Mouse (Mus musculus) erythroid progenitor cell, adult 5-6 weeks (primary cell): ENCODE data around the gene Alox12b. TPM values are rescaled to one million over a fixed set of nuclear protein-coding genes. Genes with fewer than 3 reads are reported as not detected.

Experiments used
- ATAC-seq: replicated peaks from 2 replicates; pipeline ENCODE4 v1.8.0; 2016; ENCODE audit warnings: moderate number of reproducible peaks, mild to moderate bottlenecking, moderate TSS enrichment, inconsistent platforms; ENCODE audit not compliant: poor library complexity, low FRiP score, severe bottlenecking
- total RNA-seq, 2 experiments: library from RNA; stranded (forward) in 1 of 2; stranded (reverse) in 1 of 2; fragments of 150-400 nt in 1 of 2; fragments of 186-747, 209-891 nt in 1 of 2; gene quantifications; 2 replicates each; pipeline versions ENCODE4 v1.2.3 to v1.2.4; 2015 to 2017; ENCODE audit warnings: low replicate concordance in 2 of 2

The Alox12b gene
- total RNA-seq (2015; ENCODE audit: low replicate concordance) (not detected in 2 replicates), total RNA-seq (2017; ENCODE audit: low replicate concordance) (not detected in 2 replicates)

DNA sequence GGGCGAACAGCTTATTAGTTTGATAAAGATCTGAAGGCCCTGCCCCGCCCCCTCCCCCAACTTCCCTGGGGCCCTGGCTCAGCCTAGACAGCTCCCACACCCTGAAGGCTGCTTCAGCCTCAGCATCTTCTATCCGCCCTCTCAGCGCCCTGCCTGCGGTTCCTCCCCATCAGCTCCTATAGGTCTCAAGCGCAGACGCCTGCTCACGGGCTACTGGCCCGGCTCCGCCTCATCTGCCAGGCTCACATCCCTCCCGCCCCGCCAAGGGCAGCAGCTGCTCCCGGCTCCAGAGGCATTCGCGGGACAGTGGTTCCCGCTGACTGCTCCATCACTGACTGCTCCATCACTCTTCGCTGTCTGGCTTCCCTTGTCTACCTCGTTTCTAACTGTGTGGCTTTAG lies at the start of gene Alox12b:
Alox12b (plus strand) TSS at position 190 of the 400 bp plus-strand sequence.
- ATAC-seq = 0 out of 2 replicates have a peak, but pooled peaks have one; percentile 43

DNA sequence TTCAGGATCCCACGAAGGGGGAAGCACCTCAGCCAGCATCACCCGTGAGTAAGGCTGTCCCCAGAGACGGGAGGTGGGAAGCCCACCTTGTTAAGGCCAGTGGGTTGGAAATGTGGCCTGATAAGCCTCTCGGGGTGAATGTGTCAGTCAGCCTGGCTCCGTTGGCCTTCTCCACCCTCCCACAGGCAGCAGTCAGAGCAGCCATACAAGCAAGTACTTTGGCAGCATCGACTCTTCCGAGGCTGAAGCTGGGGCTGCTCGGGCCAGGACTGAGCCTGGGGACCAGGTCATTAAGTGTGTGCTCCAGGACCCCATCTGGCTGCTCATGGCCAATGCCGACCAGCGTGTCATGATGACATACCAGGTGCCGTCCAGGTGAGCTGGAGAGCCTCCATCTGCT lies 49.1 kb upstream of the Alox12b start:
- ATAC-seq = no peak

DNA sequence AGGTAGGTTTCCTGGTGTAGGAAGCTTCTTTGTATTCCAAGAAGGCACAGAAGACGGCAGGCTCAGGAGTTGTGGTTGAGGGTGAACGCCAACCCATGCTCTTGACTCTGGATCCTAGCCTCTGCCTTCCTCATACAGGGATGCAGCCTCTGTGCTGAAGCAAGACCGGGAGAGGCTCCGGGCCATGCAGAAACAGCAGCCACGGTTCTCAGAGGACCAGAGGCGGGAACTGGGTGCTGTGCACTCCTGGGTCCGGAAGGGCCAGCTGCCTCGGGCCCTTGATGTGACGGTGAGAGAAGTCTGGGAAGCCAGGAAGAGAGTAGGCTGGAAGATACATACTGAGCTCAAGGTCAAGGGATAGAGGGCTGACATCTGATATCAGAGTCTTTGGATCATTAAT lies 48.6 kb upstream of the Alox12b start:
- ATAC-seq = no peak

DNA sequence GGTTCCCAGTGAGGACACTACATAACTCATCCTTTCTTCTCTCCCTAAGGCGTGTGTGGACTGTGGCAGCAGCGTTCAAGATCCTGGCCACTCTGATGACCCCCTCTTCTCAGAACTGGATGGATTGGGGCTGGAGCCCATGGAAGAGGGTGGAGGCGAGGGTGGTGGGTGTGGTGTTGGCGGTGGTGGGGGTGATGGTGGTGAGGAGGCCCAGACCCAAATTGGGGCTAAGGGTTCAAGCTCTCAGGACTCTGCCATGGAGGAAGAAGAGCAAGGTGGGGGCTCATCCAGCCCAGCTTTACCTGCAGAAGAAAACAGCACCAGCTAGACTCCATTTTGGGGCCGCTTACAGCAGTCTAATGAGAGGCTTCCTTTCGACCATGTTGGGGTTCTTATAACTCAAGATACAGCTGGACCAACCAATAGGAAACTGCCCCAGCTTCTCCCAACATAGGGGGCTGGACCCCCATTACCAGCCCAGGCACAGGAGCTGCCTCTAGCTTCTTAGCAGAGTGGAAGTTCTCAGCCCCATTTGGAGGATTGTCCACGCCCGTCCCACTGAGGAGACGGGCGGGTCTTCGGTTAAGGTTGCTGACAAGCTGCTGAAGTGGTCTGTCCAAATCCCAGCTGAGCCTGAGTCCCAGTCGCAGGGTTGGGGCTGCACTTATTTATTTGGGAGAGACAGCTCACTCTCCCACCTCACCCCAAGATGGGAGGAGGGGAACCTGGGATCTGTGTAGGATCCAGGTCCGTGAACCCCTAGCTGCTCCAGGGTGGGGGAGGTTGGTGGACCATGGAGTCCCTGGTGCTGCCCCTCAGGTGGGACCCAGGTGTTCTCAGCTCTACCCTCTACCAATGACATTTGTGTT lies 47.5 kb upstream of the Alox12b start:
- ATAC-seq = no peak

DNA sequence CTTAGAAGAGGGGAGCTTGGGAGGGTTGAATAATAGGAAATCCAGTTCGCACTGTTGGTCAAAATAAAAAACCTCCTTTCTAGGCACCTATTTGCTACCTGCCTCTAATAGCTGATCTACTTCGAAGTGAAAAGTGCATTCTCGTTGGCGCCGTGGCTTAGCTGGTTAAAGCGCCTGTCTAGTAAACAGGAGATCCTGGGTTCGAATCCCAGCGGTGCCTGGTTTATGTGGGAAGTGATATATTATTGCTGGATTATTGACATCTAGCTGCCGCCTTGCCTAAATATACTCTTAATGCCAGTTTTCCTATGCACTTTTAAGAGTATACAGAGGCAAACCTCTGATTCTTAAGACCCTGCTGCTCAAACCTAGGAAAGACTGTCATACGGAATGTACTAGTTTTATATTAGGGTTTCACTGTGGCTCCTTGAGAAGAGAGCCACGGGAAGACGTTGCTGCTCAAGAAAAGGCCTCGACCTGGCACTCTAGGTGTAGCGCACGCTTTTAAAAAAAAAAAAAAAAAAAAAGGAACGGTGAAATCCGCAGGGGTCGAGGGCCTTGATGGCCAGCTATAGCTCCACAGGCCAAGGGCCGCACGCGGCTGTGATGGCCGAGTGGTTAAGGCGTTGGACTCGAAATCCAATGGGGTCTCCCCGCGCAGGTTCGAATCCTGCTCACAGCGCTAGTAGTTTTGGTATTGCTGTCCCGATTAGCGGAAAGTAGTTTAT lies 46.3 kb upstream of the Alox12b start:
- peak; percentile 77 for ATAC-seq

DNA sequence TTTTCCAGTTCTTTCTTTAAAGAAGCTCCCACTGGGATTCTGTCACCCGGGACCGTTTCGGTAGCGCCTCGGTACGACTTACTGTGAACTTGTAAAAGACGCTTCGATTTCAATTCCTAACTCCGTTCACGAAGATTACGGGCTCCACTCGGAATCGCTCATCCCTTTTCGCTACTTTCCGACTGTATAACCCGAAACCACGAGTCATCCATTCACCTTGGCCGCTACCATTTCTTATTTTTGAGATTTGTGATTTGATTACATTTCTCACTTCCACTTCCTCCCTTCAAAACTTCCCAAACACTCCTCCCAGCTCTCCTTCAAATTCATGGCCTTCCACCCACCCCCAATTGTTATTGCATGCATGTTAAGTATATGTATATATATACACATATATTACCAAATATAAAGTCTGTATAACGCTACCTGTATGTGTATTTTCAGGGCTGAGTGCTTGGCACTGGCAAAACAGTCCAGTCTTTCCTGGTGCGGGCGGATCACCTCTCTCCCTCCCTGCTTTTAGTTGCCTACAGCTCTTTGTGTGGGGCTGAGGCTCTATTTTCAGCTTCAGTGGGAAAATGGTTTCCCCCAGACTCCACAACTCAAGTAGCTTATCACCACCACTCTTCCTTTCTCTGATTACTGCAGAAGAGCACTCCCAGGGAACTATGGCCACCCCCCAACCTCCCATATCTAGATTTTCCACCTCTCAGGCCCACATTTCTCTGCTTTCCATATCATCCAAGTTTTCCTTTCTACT lies 45.6 kb upstream of the Alox12b start:
- ATAC-seq = no peak

- ATAC-seq = no peak
Measured at GRCm38 (mm10) chr11:69111865-69112264, 44.9 kb upstream of the Alox12b start.

GRCm38 (mm10) chr11:69114018-69114417 lies 42.8 kb upstream of the Alox12b start:
- no peak for ATAC-seq

- no peak for ATAC-seq
Measured at GRCm38 (mm10) chr11:69114621-69115020, 42.2 kb upstream of the Alox12b start.

- no peak for ATAC-seq
Measured at GRCm38 (mm10) chr11:69116843-69117242, 39.9 kb upstream of the Alox12b start.

DNA sequence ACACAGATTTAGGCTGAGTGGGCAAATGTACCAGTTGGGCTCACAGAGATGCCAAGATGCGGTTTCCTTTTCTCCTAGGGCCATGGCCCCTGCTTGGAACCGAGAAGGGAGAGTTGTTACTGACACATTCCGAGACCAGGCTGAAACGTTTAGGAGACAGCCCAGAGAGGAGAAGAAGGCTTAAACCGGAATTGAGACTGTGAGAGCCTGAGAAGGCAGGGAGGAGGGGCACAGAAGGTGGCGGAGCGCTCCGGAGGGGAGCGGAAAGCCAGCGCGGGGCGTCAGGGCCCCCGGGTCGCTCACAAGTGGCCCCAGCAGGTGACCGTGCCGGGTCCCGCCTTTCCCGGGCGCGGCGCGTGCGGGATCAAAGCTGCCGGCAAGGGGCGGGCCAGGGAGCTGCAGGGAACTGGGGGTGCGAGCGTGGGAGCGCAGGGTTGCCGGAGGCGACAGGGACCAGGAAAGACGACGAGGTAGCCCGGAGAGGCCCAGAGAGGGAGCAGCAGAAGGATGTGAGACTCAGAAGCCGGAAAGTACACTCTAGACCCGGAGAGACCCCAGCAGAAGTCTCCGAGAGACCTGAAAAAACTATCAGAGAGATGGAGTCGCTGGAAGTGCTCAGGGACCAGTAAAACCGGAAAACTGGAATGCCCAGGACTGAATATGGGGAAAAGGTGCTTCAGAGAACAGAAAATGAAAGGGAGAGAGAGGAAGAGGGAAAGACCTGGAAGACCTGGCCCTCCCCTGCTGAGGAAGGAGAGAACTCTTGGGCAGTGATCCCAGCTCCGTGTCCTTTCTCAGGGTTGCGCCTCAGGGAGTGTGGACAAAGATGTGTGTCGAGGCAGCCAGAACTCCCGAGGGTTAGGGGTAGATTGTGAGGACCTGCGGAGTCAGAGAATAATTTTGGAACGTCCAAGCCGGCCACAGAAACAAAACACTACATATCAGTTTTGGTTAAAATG lies 38.8 kb upstream of the Alox12b start:
- peak; percentile 69 for ATAC-seq

DNA sequence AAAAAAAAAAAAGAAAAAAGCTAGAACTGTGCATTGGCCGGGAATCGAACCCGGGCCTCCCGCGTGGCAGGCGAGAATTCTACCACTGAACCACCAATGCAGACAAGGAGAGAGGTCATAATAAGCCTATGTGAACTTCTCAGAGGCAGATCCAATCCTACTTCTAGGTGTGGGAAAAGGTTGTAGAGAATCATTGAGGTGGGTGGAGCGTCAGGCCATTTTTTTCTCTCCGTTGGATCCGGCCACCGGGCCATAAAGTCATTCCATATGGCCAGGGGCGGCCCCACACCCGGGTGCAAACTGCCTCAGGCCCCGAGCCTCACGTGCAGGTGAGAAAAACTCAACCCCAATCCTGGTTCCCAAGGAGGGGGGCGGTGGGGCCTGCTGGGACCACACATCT lies 38.0 kb upstream of the Alox12b start:
- peak; percentile 55 for ATAC-seq

- ATAC-seq = no peak
Measured at GRCm38 (mm10) chr11:69119446-69120155, 37.2 kb upstream of the Alox12b start.

DNA sequence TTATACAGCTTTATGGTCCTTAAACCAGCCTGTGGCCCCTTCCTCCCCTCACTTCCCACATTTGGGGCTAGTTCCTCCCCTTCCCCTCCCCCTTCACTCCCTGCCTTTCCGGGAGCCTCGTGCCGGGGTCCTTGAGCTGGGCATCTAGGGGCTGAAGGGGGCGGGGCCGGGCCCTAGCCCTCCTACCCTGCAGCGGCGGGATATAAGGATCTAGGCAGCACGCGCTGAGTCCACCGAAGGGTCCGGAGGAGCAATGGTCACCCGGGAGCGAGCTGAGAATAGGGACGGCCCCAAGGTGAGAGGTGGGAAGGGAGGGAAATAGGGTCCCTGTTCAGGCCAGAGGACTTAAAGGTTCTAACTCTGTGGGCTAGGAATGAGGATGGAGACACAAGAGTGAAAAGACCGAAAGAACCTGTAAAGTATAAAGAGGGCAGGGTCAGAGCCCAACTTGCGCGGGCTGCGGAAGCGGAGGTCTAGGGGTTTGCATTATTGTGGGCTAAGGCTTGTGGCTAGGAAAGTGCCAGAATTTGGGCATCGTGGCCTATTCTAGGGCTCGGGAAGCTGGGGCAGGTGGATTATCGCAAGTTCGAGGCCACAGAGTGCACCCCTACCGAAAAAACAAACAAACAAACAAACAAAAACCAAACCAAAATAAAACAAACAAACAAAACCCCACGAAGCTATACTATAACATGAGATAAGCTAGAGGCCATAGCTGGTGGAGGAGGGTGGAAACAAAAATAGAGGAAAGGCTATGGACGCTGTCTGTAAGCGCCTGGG lies 36.4 kb upstream of the Alox12b start, which contains the start of gene Hes7:
Hes7 (plus strand) TSS at position 184 of the 780 bp plus-strand sequence.
- ATAC-seq = no peak

DNA sequence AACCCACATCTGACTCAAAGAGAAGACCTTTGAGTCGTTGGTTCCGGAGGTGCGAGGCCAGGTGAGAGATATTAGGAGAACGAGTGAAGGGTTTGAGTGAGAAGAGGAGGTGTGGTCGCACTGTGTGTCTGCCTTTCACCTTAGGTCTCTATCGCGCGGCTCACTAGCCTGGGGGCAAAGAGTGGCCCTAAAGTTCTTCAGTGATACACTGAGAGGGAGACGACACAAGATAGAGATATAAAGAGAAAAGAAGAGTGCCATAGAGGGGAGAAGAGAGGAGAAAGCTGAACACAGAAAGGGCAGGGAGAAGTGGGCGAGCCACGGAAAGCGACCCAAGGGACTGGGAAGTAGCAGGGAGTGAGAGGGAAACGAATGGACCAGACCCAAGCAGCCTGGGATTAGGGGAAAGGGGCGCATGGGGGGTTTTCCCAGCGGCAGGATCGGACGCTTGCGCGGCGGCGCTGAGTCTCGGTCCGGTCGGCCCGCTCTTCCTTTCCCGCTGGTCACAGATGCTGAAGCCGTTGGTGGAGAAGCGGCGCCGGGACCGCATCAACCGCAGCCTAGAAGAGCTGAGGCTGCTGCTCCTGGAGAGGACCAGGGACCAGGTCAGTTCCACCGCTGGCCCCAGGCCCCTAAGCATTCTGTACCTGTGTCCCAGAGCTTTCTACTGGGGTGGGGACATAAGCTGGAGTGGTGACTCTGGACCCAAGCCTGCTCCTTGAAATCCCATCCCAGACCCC lies 35.6 kb upstream of the Alox12b start:
- no peak for ATAC-seq

GRCm38 (mm10) chr11:69121741-69122335 lies 35.0 kb upstream of the Alox12b start:
- ATAC-seq = no peak
